25 mouse cellular contexts compared by ENCODE assay signal in the genomic region with DNA sequence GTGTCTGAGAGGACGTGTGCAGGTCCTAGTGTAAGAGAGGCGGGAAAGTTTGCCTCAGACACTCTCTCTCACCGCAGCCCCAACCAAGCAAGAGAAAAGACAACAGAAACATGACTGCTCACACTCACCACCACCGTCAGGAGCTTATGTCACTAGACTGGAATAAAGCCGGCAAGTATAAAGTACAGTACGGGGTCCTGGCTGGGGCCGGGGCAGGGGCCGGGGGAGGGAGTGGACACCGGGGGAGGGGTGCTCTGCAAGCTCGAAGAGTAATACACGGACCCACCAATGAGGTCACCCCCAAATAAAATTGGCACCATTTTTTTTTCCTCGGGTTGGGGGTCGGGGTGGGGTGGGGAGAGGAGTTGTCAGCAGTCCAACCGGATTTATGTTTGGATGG.
"Had no signal": no experiment of that assay in that cellular context is flagged by ENCODE, and none has a peak within 500 bp of the region (broad histone marks: within the 10 kb centered on the region; RNA-seq: fewer than 3 reads in every experiment).

No protein-coding gene starts in this region.

- H3K27ac ChIP-seq: forebrain, embryonic 15.5 days; heart, adult 2 months; heart, embryonic 13.5 days; heart, embryonic 15.5 days; hindbrain, embryonic 13.5 days; hindbrain, embryonic 15.5 days; hindbrain, postnatal 0 days; kidney, postnatal 0 days; limb, embryonic 13.5 days; limb, embryonic 15.5 days had no signal

- DNase-seq: forebrain, postnatal 0 days; gastrocnemius, postnatal 14 days; gastrocnemius, postnatal 36 days; heart, adult 11 months; heart, adult 2 months; heart, postnatal 14 days; heart, postnatal 36 days; kidney, adult 11 months; kidney, adult 2 months; kidney, adult 9 months; kidney, postnatal 25 days; layer of hippocampus, adult 9-11 months; layer of hippocampus, postnatal 36 days; left cerebral cortex, postnatal 4 days had no signal

- ATAC-seq: forebrain, embryonic 15.5 days; forebrain, postnatal 0 days; hindbrain, postnatal 0 days; intestine, embryonic 16.5 days had no signal

- H3K4me2 ChIP-seq: forebrain, embryonic 15.5 days; heart, embryonic 11.5 days; heart, embryonic 13.5 days; heart, embryonic 15.5 days; hindbrain, embryonic 13.5 days; hindbrain, embryonic 15.5 days; limb, embryonic 13.5 days; limb, embryonic 15.5 days had no signal

- H3K27me3 ChIP-seq: forebrain, embryonic 15.5 days; heart, embryonic 13.5 days; heart, embryonic 15.5 days; hindbrain, embryonic 13.5 days; hindbrain, embryonic 15.5 days; limb, embryonic 13.5 days; limb, embryonic 15.5 days had no signal

- H3K36me3 ChIP-seq: heart, embryonic 15.5 days; hindbrain, embryonic 15.5 days had no signal

- H3K9me3 ChIP-seq: forebrain, embryonic 15.5 days; heart, embryonic 13.5 days; heart, embryonic 15.5 days; hindbrain, embryonic 13.5 days; hindbrain, embryonic 15.5 days; limb, embryonic 13.5 days; limb, embryonic 15.5 days had no signal

- H3K9ac ChIP-seq: forebrain, embryonic 15.5 days; forebrain, postnatal 0 days; heart, embryonic 13.5 days; heart, embryonic 15.5 days; hindbrain, embryonic 13.5 days; hindbrain, embryonic 15.5 days; limb, embryonic 13.5 days; limb, embryonic 15.5 days had no signal

- H3K4me3 ChIP-seq: forebrain, embryonic 15.5 days; heart, adult 2 months; heart, embryonic 13.5 days; heart, embryonic 15.5 days; hindbrain, embryonic 13.5 days; hindbrain, embryonic 15.5 days; limb, embryonic 13.5 days; limb, embryonic 15.5 days had no signal
